Mouse (Mus musculus): ENCODE data around the gene Cherp.
A peak's percentile ranks its signal among the peaks of the same experiment; 100 is the strongest.

Gene Cherp

GRCm38 (mm10) chr8:72474826-72475546 lies at the start of gene Cherp:
TSS of gene Cherp (minus strand) at chr8:72475226.
- DNase-seq (ENCODE audit: low read depth in 1 of 2, low spot score in 2 of 2): peak; percentile 94 to 96

- no peak for DNase-seq (ENCODE audit: low read depth in 1 of 2, low spot score in 2 of 2)
Observed at GRCm38 (mm10) chr8:72521888-72522287, 46.9 kb upstream of the Cherp start.

GRCm38 (mm10) chr8:72517421-72517988 lies 42.5 kb upstream of the Cherp start:
- no peak for DNase-seq (ENCODE audit: low read depth in 1 of 2, low spot score in 2 of 2)

- DNase-seq (ENCODE audit: low read depth in 1 of 2, low spot score in 2 of 2): no peak
Observed at GRCm38 (mm10) chr8:72513158-72513557, 38.1 kb upstream of the Cherp start.

- no peak for DNase-seq (ENCODE audit: low read depth in 1 of 2, low spot score in 2 of 2)
Observed at GRCm38 (mm10) chr8:72512648-72513047, 37.6 kb upstream of the Cherp start.

GRCm38 (mm10) chr8:72507505-72507904 lies 32.5 kb upstream of the Cherp start:
- no peak for DNase-seq (ENCODE audit: low read depth in 1 of 2, low spot score in 2 of 2)

- DNase-seq (ENCODE audit: low read depth in 1 of 2, low spot score in 2 of 2): no peak
Observed at GRCm38 (mm10) chr8:72504637-72505314, 29.8 kb upstream of the Cherp start.

GRCm38 (mm10) chr8:72504137-72504536 lies 29.1 kb upstream of the Cherp start:
- DNase-seq (ENCODE audit: low read depth in 1 of 2, low spot score in 2 of 2): no peak

GRCm38 (mm10) chr8:72500521-72500931 lies 25.5 kb upstream of the Cherp start:
- no peak for DNase-seq (ENCODE audit: low read depth in 1 of 2, low spot score in 2 of 2)

GRCm38 (mm10) chr8:72499521-72500284 lies 24.7 kb upstream of the Cherp start:
- no peak for DNase-seq (ENCODE audit: low read depth in 1 of 2, low spot score in 2 of 2)

- DNase-seq (ENCODE audit: low read depth in 1 of 2, low spot score in 2 of 2): no peak
Observed at GRCm38 (mm10) chr8:72498527-72498926, 23.5 kb upstream of the Cherp start.

GRCm38 (mm10) chr8:72497911-72498310 lies 22.9 kb upstream of the Cherp start:
- no peak for DNase-seq (ENCODE audit: low read depth in 1 of 2, low spot score in 2 of 2)

GRCm38 (mm10) chr8:72496217-72496616 lies 21.2 kb upstream of the Cherp start:
- DNase-seq (ENCODE audit: low read depth in 1 of 2, low spot score in 2 of 2): no peak

- no peak for DNase-seq (ENCODE audit: low read depth in 1 of 2, low spot score in 2 of 2)
Observed at GRCm38 (mm10) chr8:72495411-72496111, 20.5 kb upstream of the Cherp start.

GRCm38 (mm10) chr8:72493381-72493780 lies 18.4 kb upstream of the Cherp start:
- no peak for DNase-seq (ENCODE audit: low read depth in 1 of 2, low spot score in 2 of 2)

- DNase-seq (ENCODE audit: low read depth in 1 of 2, low spot score in 2 of 2): peak; percentile 99
Observed at GRCm38 (mm10) chr8:72492622-72493081, 17.6 kb upstream of the Cherp start.

- DNase-seq (ENCODE audit: low read depth in 1 of 2, low spot score in 2 of 2): no peak
Observed at GRCm38 (mm10) chr8:72491680-72492621, 16.9 kb upstream of the Cherp start, which contains the start of gene Slc35e1. TSS of gene Slc35e1 (minus strand) at chr8:72492614.

- no peak for DNase-seq (ENCODE audit: low read depth in 1 of 2, low spot score in 2 of 2)
Observed at GRCm38 (mm10) chr8:72491017-72491416, 16.0 kb upstream of the Cherp start.

- DNase-seq (ENCODE audit: low read depth in 1 of 2, low spot score in 2 of 2): no peak
Observed at GRCm38 (mm10) chr8:72487014-72487413, 12.0 kb upstream of the Cherp start.
